Mouse (Mus musculus): ENCODE results near the gene Ahctf1.
A peak's percentile ranks its signal among the peaks of the same experiment; 100 is the strongest.
"Not testable (repeated sequence)": the region's sequence is repeated elsewhere in the genome, so short reads cannot be mapped to it uniquely, and the experiment has no call there.

Gene Ahctf1

DNA sequence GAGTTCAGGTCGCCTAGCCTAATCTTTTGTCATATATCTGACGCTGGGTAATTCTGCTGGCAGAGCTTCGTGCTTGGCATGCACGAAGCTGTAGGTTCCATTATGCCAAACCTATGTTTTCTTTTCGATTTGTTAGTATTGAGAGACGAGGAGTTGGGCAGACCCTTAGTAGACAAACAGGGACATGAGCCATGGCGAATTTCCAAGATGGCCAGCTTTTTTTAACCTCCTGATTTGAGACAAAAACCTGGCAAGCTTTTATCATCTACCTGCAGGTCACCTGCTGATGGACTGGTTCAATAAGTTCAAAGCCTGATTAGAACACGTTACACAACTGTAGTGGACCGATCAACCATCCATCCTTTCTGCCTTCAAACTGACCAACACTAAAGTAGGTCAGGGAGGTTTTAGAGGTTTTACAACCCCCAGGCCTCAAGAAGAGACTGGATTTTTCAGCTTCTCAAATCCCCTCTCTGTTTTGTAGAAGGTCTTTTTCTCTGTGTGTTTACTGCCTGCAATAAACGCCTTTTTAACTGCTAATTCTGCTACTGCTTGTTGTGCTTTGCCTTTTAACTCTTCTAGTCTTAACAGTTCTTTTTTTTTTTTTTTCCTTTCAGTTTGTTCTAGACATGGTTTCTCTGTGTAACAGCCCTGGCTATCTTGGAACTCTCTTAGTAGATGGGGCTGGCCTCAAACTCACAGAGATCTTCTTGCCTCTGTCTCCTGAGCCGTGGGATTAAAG lies 831 bp upstream of the Ahctf1 start:
- DNase-seq (ENCODE audit: low spot score in 2 of 2) = peak in 1 of 2 experiments; percentile 30

DNA sequence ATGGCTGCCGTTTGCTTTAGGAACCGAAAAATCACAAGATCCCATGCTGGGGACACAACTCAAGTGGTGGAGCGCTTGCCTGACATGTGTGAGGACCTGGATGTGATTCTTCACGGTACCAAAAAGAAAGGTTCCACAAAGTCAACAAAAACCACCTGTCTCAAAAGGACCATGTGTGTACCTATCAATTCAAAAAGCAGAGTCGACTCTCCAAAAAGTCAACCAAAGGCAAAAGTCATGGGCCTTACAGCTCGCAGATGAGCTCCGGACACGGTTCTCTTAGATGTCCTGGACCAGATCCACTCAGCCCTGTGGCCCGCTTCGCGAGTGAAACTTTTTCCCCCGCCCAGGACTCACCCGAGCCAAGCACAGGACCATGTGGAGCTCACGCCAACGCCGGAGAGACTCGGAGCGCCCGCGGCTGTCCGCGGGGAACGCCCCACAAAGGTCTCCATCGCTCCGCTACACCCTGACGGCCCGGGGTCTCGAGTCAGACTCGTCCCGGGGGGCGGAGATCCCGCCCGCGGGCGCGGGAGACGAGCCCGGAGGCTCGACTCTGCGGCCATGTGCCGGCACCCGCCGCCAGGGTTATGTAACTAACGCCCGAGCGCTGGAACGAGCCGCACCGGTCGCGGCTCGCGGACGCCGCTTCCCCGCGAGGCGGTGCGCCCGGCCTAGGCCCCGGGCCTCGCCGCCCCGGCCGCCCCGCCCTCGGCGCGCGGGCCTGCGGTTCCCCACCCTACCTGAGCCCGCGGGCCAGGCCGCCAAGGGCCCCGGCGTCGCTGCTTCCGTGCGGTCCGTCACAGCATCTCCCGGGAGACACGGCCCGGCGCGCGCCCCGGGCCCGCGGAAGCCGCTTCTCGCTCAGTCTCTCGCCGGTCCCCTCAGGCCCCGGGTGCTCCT lies 619 bp downstream of the Ahctf1 start, which contains the start of gene Gm10518:
Gene Gm10518, plus strand, starts transcription at position 767 of the 903 bp plus-strand sequence.
- peak; percentile 59 to 60 for DNase-seq (ENCODE audit: low spot score in 2 of 2)

DNA sequence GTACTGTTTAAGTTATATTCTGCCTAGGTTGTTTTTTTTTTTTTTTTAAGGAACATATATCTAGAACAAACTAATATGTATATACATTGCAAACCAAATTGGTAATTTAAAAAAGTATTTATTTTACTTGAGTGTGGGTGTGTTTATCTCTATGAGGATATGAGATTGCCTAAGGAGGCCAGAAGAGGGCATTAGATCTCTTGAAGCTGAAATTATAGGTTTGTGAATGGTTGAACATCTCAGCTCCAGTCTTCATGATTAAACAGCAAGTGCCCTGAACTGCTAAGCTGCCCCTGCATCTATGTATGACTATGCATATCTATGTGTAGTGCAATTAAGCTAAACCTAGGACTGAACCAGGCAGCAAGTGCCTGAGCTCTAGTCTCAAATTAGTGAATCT lies 4.7 kb downstream of the Ahctf1 start:
- no peak for DNase-seq (ENCODE audit: low spot score in 2 of 2)

DNA sequence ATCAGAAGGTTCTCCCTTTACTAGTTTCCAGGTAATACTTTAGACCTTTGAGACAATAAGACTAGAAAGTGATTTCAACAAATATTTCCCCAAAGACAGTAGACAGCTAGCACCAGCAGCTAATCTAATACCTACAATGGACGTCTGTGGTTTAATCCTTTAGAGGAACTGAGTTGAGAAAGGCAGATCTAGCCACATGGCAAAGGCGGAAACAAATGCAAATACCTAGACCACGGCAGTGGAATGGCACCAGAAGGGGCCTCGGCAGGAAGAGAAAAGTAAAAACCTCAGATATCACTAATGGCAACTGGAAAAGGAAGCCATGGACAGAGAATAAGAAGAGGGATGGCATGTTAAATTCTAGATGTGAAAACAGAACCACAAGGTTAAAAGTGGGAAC lies 16.2 kb downstream of the Ahctf1 start:
- DNase-seq (ENCODE audit: low spot score in 2 of 2) = no peak

DNA sequence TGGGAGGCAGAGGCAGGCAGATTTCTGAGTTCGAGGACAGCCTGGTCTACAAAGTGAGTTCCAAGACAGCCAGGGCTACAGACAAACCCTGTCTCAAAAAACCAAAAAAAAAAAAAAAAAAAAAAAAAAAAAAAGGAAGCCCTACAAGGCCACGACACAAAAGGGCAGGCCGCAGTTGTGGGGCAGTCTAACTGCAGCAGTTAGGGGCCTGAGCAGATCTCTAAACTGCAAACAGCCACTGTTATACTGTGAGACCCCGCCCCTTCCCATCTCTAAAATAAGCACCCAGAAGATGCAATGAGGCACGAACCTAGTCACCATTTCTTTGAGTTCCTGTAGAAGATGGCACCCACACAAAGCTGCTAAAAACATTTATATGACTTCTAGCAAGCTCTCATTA lies 18.0 kb downstream of the Ahctf1 start:
- no peak for DNase-seq (ENCODE audit: low spot score in 2 of 2)

DNA sequence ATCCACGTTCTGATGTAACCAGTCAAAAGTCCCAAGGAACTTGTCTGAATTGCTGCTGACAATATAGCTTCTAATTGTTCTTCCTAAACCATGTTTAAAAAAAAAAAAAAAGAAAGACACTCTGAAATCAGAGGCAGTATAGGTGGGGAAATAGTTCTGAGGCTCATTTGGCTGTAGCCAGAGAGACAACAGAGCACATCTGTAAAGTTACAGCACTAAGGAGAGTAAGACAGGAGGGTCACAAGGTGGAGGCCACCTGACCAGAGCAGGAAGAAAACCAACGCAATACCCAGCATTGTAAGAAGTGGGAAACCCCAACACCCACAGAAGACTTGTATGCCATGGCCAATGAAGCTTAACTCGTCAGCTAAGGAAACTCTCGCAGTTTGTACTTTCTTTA lies 19.4 kb downstream of the Ahctf1 start:
- no peak for DNase-seq (ENCODE audit: low spot score in 2 of 2)

DNA sequence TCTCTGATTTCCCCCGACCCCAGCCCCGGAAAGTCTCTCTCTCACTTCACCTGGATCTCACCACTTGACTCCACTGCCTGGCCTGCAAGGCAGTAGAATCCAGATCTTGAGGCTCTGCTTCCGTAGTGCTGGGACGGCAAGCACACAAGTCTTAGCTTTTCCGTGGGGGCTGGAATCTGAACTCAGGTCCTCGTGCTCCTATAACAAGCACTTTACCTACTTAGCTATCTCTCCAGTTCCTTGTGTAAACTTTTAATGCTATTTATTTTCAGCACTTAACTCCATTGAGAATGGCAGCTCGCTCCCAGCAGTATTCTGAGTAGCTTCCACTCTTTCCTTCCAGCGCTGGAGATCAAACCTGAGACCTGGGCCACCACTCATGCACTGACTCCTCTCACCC lies 26.6 kb downstream of the Ahctf1 start:
- no peak for DNase-seq (ENCODE audit: low spot score in 2 of 2)

DNA sequence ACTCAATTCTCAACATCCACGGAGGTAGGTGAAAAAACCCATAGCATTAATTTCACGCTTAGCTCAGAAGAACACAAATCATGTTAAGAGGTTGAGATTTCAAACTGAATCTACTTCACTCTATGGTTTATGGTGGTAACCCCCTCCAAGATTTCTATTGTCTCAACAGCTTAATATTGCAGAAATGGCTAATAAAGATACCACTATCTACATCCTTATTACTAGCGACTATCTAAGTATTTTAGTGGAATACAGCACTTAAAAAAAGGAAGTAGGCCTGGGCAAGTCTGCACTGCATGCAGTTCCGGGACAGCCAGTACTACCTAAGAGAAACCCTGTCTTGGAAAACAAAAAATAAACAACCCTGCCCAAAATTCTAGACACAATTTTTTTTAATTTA lies 42.9 kb downstream of the Ahctf1 start:
- no peak for DNase-seq (ENCODE audit: low spot score in 2 of 2)

DNA sequence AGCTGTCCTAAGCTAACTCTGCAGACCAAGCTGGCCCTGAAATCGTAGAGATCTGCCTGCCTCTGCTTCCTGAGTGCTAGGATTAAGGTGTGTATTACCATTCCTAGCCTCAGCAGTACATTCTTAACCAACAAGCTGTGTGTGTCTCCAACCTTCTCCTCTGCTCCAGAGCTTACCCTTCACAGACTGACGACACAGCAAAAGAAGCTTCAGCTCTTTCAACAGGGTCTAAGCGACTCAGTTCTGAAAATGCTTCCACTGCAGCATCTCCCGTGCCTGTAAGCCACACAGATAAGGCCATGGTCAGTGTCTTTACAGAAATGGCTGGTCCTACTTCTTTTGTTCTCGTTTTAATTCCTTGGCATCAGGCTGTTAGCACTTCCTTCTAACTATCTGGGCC lies 43.4 kb downstream of the Ahctf1 start:
- DNase-seq (ENCODE audit: low spot score in 2 of 2) = no peak

DNA sequence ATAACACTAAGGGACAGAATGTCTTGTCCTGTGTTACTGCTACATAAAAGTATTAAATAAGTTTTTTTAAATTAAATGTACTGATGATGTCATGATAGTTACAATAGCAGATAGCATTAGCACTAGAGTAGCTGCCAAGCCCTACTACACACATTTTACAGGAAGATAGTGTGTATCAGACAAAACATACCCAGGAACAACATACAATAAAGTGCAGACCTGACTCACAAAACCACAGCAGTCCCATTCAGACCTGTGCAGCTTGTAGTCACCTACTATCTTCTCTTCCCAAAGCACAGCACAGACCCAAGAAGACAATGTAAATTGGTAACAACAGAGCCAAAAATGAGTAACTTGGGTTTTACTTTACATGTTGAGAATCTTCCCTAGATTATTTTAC lies 47.0 kb downstream of the Ahctf1 start:
- DNase-seq (ENCODE audit: low spot score in 2 of 2) = no peak

DNA sequence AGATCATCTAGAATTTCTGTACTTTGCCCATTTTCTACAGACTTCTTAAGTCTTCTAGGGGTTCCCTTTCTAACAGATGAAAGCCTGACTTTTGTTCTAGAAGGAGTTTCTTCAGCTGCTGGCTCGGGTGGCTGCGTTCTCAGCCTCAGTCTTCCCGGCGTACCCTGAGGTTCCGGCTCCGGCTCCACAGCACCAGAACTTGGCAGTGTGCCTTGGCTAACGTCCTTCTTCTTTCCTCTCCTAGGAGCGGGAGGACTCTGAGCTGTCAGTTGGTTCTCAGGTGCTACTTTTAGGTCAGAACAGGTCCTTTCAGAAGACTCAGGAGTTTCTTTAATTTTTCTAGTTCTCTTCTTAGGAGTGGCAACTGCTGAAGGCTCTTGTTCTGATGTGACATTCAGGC lies 50.5 kb downstream of the Ahctf1 start:
- no peak for DNase-seq (ENCODE audit: low spot score in 2 of 2)

DNA sequence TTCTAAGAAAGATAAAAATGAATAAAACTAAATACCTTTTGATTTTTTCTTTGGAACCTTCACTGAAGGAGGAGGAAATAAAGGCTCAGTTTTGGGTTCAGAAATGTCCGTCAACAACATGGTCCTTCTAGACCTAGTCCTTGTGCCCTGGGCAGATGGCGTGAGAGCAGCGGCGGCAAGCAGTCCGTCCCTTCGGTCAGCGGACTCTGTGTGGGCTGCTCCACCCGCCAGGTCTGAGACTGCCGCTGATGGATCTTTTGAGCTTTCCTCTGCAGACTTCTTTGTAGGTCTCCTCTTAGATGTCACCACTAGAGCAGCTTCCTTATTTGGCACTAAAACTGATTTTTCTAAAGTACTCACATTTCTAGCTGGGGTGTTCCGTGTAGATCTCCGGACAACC lies 51.2 kb downstream of the Ahctf1 start:
- no peak for DNase-seq (ENCODE audit: low spot score in 2 of 2)

DNA sequence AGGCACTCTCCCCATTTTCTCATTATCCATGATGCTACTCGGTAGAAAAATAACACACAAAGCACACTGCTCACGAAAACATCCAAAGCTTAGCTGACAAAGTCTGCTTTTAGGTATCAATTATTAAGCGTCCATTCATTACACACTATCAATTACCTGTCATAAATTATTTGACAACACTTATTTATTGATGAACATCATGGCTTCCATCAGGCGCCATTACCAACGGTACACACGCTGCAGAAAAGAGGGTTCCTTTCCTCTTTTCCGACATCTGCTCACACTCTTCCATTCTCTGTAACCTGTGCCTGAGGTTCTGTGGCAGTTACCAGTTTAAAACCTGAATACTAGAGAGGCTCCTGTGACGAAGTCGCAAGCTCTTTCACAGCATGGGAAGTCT lies 58.3 kb downstream of the Ahctf1 start, which contains the start of gene Kif28:
Gene Kif28, minus strand, starts transcription at position 101 of the 400 bp plus-strand sequence.
- no peak for DNase-seq (ENCODE audit: low spot score in 2 of 2)

DNA sequence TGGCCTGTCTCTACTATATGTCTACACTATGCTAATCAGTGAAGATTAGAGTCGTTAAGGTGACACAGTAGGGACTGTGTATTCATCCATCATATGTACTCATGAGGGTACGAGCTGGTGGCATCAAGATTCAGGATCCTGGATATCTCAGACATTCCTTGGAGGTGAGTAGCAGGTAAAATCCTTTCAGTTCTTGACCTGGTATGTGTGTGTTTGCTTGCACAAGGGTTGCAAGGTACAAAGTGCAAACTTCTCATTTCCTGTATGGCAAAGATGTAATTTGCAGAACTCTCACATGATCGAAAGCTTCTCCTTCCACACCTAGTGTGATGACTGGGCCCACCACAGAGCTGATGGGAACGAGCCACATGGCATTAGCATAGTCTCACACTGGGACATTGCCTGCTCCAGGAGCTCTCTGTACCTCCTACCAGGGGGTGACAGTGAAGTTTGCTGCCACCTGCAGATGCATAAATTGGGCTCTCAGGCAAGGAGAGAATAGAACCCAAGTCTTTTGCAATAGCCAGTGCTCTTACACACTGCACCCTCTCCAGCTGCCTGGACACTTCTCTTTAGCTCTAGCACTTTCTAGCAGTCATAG lies 59.8 kb downstream of the Ahctf1 start:
- DNase-seq (ENCODE audit: low spot score in 2 of 2) = no peak

DNA sequence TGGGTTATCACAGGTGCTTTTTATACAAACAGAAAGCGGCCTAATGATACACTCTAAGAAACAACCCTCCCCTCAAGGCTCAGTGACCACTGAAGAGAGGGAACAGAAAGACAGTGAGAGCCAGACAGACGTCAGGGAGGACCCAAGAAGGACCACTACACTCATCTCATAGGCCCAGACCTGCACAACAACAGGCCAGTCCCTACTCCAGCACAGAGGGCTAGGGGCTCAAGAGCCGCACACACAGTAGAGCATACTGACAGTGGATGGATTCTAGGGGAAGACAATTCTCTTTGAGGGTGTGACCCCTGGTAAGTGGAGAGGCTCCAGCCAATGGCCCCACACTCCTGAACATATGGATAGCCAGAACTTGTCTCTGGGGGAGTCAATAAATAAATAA lies 67.0 kb downstream of the Ahctf1 start:
- no peak for DNase-seq (ENCODE audit: low spot score in 2 of 2)

DNA sequence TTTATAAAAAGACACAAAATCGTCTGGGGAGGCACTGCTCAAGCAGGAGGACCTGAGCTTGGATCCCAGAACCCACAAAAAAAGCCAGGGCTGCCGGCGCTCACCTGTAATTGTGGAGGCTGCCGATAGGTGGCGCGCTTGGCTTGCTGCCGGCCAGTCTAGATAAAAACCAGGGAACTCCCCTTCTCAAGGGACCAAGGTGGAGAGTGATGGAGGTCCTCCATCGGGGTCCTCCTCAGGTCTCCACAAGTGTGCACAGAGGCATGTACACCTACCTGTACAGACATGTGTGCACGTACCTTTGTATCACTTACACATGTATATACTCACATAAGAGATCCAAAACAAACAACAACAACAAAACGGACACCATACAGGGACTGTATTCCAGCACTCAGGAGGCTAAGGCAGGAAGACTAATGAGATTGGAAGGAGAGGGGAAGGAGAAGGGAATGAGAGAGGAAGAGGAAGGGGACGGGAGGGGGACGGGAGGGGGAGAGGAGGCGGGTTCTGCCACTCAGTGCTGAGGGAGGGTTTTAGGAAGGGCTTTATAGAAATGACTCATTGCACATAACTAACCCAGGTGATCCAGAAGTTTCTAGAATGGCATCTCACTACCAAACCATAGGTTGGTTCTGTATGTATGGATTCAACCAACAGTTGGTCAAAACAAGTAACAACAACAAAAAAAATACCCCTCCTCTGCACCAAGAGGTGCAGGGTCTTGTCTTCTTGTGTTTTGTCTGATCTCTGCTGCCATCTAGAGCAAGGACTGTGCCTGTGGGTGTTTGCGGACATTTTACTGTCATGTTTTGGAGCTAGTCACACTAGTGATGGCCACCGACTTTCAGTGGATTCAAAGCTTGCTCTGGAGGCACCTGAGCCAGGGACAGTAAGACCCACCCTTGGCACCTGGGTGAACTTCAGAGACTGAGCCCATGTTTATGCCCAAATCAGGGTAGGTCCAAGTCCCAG lies 68.7 kb downstream of the Ahctf1 start:
- peak; percentile 32 to 61 for DNase-seq (ENCODE audit: low spot score in 2 of 2)

DNA sequence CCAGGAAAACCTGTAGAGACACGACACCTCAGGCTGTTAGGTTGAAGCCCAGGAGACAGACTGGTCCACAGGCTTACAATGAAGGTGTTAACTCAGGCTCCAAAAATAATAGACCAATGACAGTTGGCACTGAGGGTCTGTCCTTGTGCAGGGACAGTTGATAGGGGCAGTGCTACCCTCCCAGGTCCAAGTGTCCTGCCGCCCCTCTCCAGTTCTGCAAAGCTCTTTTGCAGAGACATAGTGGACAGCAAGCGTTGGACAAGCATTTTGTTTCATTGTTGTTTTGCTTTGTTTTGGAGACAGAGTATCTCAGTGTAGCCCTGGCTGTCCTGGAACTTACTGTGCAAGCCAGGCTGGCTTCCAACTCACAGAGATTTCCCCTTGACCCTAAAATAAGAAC lies 72.1 kb downstream of the Ahctf1 start:
- DNase-seq (ENCODE audit: low spot score in 2 of 2) = no peak

DNA sequence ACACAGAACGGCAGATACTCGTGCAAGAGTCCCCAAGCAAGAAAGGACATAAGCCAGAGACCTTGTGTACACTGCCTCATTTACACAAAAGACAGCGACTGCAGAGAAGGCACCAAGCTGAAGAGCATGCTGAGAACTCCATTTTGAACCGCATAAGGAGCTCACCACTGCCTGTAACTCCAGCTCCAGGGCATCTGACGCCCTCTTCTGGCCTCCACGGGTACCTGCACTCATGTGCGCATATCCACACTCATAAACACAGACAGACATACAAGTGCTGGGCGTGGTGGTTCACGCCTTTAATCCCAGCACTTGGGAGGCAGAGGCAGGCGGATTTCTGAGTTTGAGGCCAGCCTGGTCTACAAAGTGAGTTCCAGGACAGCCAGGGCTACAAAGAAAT lies 74.8 kb downstream of the Ahctf1 start:
- DNase-seq (ENCODE audit: low spot score in 2 of 2) = no peak

DNA sequence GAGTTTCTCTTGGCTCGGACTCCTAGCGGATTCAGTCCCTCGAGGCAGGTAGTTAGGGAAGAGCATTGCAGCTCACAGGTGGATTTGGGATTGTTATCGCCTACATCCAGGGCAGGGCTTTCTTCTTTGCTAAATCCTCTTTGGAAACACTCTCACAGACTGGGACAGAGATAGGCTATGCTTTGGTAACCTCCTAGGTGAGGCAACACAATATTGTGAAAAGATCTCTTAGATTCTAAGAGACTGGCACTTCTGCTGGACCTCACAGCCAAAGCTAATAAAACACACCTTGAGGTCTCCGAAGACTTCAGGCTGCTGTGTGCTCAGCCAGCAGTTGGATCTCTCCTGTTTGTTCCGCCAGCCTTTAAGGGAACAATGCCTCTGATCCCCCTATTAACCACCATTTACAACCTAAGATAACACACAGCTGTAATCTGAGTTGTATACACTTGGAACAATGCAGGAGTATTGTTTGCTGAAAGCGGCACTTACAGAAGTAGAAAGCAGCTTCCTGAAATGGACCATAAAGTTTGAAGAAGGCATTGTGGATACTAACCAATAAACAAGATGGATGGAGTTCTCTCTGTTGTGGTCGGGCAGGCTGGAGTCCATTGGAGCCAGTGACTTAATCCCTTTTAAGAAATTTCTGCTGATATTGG lies 80.5 kb downstream of the Ahctf1 start:
- DNase-seq (ENCODE audit: low spot score in 2 of 2) = no peak

DNA sequence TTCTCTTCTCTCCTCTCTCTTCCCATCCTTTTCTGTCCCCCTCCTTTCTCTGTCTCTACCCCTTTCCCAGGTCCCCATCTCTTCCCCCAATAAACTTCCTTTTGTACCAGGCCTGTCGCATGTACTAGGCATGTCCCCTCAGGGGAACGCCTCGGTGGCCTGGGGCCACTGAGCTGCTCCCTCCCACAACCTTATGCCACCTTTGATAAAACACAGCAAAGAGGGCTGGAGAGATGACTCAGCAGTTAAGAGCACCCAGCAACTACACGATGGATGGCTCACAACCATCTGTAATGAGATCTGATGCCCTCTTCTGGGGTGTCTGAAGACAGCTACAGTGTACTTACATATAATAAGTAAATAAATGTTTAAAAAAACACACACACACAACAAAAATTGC lies 87.7 kb downstream of the Ahctf1 start:
- DNase-seq (ENCODE audit: low spot score in 2 of 2) = no peak

DNA sequence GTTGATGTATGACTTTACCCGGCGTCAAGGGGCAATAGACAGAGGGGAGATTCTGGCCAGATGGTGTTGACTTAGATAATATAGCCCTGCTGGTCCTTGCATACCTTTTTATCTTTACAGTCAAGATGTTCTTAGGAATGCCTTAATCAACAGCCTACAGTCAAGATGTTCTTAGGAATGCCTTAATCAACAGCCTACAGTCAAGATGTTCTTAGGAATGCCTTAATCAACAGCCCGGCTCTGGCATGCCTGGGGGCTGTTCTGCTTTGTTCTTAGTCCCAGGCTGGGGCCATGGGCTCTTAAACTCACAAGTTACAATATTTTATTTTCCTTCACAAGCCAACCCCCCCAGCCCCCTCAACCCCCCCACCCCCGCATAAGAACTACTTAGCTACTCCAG lies 88.2 kb downstream of the Ahctf1 start:
- DNase-seq (ENCODE audit: low spot score in 2 of 2) = not testable (repeated sequence)
